Mouse (Mus musculus) heart, embryonic 15.5 days (tissue): ENCODE data around the gene Capzb. TPM values are rescaled to one million over a fixed set of nuclear protein-coding genes. Genes with fewer than 3 reads are reported as not detected.

Experiments
- ATAC-seq: fragments of 200-750 bp; cut with Nextera tagmentation; replicated peaks from 2 replicates; pipeline ENCODE4 v1.8.0; 2017; ENCODE audit warnings: low read depth, moderate TSS enrichment; ENCODE audit not compliant: insufficient number of reproducible peaks, insufficient read depth, low FRiP score
- H3K27ac ChIP-seq: fragments of 300-500 bp; sonication (generic); 2 replicates; pipeline ENCODE4 v1.5.1; 2015; ENCODE audit warnings: mild to moderate bottlenecking, inconsistent platforms
- H3K27me3 ChIP-seq: fragments of 300-500 bp; sonication (generic); 2 replicates; pipeline ENCODE4 v1.6.1; 2015; ENCODE audit warnings: inconsistent platforms
- H3K36me3 ChIP-seq: fragments of 300-500 bp; sonication (generic); 2 replicates; pipeline ENCODE4 v1.6.1; 2015; ENCODE audit warnings: mild to moderate bottlenecking, inconsistent platforms
- H3K4me1 ChIP-seq: fragments of 300-500 bp; sonication (generic); replicated peaks from 2 replicates; pipeline ENCODE4 v1.6.1; 2015; ENCODE audit warnings: inconsistent platforms
- H3K4me2 ChIP-seq: fragments of 300-500 bp; sonication (generic); 2 replicates; pipeline ENCODE4 v1.6.1; 2015; ENCODE audit warnings: inconsistent platforms, mild to moderate bottlenecking, moderate library complexity
- H3K4me3 ChIP-seq: fragments of 300-500 bp; sonication (generic); 2 replicates; pipeline ENCODE4 v1.5.1; 2015; ENCODE audit warnings: mild to moderate bottlenecking, inconsistent platforms
- H3K9ac ChIP-seq: fragments of 300-500 bp; sonication (generic); 2 replicates; pipeline ENCODE4 v1.6.1; 2015; ENCODE audit warnings: mild to moderate bottlenecking, inconsistent platforms
- H3K9me3 ChIP-seq: fragments of 300-500 bp; sonication (generic); replicated peaks from 2 replicates; pipeline ENCODE4 v1.6.1; 2016; ENCODE audit warnings: inconsistent platforms
- WGBS: fragments of 180-500 bp; shearing (Covaris S2); methylation state at CpG from one replicate; pipeline ENCODE4 v1.1.7; 2015; ENCODE audit warnings: mixed read lengths; 5-methylcytosine and 5-hydroxymethylcytosine counted together
- polyA plus RNA-seq: library from polyadenylated mRNA; unstranded; fragments of >200 nt; fragmentation: Nextera tagmentation; extraction: Ambion mirVana; gene quantifications from 2 replicates; pipeline ENCODE4 v1.2.1, GENCODE M21; 2015

Gene Capzb
- polyA plus RNA-seq, 1 experiment from 2014 or later: 363 TPM

DNA sequence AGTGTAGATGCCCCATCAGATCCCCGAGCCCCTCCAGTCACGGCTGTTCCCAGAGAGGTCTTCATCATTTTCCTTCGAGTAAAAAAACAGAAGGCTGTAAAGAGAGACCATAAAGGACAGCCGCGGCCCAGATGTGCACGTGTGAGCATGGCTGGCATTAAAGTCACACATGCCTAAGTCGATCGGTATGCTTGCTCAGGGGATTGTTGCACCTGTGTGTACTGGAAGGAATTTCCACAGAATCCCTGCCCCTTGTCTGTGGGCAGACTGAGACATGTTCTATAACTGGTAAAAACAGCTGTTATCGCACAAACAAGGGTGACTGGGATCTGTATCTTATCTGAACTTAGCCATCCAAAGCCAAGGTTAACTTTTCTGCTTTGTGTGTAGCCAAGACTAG lies 78.9 kb downstream of the Capzb start:
- Histone ChIP-seq H3K27ac (no peak overlapping the region), H3K27me3 (no peaks in the 10 kb centered on the region), H3K4me1 (peaks cover 20% of the 10 kb centered on the region), H3K4me3 (no peak overlapping the region), H3K9ac (no peak overlapping the region), H3K4me2 (no peak overlapping the region), H3K36me3 (peaks cover 9% of the 10 kb centered on the region; the same call in 1 of the 2 replicates), H3K9me3 (no peaks in the 10 kb centered on the region)
- WGBS: 81% methylated on average over 9 of the region's 9 CpGs
- no peak for ATAC-seq

DNA sequence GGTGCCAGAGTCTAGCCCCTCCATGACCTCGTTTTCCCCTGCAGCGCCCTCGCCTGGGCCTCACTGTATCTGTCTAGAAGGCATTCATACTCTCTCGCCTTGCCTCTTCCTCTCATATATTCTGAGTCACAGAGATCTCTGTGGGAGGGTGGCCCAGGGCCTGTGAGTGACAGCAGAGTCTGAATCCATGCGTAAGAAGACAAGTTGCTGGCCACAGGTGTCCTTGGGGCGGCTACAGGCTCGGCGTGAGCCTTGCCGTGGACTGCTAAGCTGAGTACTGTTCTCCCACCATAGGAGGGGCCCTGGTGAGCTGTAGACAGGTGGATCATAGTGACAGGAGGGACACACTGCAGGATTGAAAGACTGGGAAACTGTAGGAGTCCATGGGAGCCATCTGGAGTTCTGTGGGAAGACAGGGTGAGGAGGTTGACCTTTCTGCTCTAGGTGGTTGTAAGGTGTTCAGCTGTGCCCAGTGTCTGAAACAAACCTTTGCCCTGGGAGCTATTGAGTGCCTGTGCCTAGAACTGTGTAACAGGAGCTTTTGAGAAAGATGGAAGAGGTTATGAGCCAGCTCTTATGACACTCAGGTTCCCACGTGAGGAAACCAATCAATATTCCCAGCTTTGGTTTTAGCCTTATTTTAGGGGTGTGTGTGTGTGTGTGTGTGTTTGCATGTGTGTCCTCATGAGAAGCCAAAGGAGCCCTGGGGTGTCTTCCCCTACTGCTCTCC lies 80.4 kb downstream of the Capzb start:
- H3K9ac ChIP-seq: no peak overlapping the region
- H3K36me3 ChIP-seq: peaks cover 9% of the 10 kb centered on the region; the same call in 1 of the 2 replicates
- H3K4me3 ChIP-seq: no peak overlapping the region

DNA sequence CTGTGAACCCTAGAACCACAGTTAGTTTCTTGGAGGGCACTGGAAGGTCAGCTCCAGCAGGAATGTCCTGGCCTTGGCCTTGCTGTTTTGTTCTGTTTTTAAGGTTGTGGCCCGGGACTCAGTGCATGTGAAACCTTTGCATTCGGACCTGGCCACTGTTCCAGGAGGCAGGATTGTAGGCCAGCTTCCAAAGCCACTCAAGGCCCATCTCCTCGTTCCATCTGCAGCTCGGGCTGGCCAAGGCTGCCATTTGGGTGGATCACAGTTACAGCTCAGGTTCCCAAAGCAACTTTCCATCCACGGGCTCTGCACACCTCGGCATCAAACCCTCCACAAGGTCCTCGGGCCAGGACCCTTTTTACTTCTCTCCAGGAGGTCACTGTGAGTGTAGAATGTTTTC lies 81.9 kb downstream of the Capzb start:
- Histone ChIP-seq H3K27ac (no peak overlapping the region), H3K36me3 (peaks cover 9% of the 10 kb centered on the region; the same call in 1 of the 2 replicates), H3K4me3 (no peak overlapping the region), H3K4me1 (peaks cover 16% of the 10 kb centered on the region; the same call in 1 of the 2 replicates), H3K4me2 (no peak overlapping the region), H3K9ac (no peak overlapping the region), H3K27me3 (no peaks in the 10 kb centered on the region), H3K9me3 (no peaks in the 10 kb centered on the region)
- ATAC-seq: no peak
- WGBS: 84% methylated on average over 7 of the region's 7 CpGs

More for the DNA sequence above, 80.4 kb downstream of the Capzb start:
- WGBS: 87% methylated on average over 10 of the region's 10 CpGs
- ATAC-seq: no peak
- H3K27me3 ChIP-seq: no peaks in the 10 kb centered on the region
- H3K4me2 ChIP-seq: no peak overlapping the region
- H3K4me1 ChIP-seq: peaks cover 16% of the 10 kb centered on the region
- H3K9me3 ChIP-seq: no peaks in the 10 kb centered on the region
- no peak overlapping the region for H3K27ac ChIP-seq

DNA sequence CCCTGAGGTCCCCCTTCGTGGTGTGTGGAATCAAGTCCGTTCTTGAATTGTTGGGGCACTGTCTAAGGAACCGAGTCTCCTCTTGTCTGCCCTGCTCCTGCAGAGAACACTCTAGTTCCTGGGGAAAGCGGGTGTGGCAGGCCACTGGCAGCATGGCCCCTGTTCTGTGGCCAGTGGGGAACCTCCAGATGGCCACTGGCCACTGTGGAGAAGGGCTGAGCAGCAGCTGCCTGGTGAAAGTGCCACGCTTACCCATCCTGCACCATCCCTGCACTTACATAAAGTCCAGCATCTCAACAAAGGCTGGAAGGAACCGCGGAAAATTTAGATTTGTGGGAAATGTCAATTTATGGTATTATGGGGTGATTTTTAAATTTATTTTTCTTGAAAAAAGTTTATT lies 83.7 kb downstream of the Capzb start:
- Histone ChIP-seq H3K4me3 (no peak overlapping the region), H3K27ac (no peak overlapping the region), H3K36me3 (peaks cover 26% of the 10 kb centered on the region), H3K27me3 (no peaks in the 10 kb centered on the region), H3K9me3 (no peaks in the 10 kb centered on the region), H3K4me1 (peaks cover 15% of the 10 kb centered on the region; the same call in 1 of the 2 replicates), H3K4me2 (no peak overlapping the region), H3K9ac (no peak overlapping the region)
- ATAC-seq: no peak
- 84% methylated on average over 7 of the region's 7 CpGs for WGBS

DNA sequence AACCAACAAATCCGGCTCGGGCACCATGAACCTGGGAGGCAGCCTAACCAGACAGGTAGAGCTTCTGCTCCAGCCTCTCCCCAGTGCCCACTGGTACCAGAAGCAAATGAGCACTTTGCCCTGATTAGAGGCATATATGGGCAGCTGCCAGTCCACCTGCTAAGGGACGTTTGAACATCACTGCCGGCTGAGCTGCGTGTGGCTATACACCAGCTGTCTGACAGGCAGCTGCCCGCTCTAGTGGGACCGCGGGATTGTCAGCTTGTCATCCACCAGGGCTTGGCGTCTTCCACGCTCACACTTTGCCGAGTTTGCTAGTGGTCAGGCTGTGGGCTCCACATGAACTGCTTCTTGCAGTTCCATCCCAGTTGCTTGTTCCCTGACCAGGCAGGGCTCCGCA lies 87.8 kb downstream of the Capzb start:
- peaks cover 21% of the 10 kb centered on the region for H3K4me1 ChIP-seq
- H3K9ac ChIP-seq: no peak overlapping the region
- no peaks in the 10 kb centered on the region for H3K9me3 ChIP-seq
- H3K36me3 ChIP-seq: peaks cover 42% of the 10 kb centered on the region
- no peak for ATAC-seq
- 92% methylated on average over 12 of the region's 12 CpGs for WGBS
- no peak overlapping the region for H3K27ac ChIP-seq
- no peak overlapping the region for H3K4me3 ChIP-seq
- H3K27me3 ChIP-seq: no peaks in the 10 kb centered on the region
- H3K4me2 ChIP-seq: no peak overlapping the region

DNA sequence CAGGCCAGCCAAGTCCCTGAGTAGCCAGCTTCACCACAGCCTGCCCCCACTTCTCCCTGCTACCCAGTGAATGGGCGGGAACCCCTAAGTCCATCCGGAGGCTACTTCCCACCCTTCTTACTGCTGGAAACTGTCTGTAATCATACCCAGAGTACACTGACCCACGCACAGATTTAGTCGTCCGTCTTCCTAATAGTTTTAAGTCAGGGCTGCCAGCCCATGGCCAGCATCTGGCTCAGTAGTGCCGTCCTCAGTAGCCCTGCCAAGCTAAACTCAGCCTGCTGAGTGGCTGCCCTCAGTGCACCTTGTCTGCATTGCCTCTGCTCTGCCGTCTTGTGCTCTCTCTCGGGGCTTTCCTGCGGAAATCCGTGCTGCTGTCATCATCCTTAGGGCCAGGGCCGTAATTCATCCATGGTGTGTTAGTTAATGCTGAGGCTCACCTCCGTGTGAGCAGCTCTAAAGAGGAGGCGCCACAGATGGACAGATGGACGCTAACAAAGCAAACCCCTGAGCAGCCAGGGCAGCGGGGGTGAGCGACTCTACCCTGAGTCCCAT lies 89.2 kb downstream of the Capzb start:
- Histone ChIP-seq H3K4me3 (no peak overlapping the region), H3K36me3 (peaks cover 42% of the 10 kb centered on the region), H3K9me3 (no peaks in the 10 kb centered on the region), H3K27me3 (no peaks in the 10 kb centered on the region), H3K4me1 (peaks cover 31% of the 10 kb centered on the region), H3K27ac (no peak overlapping the region), H3K9ac (no peak overlapping the region), H3K4me2 (no peak overlapping the region)
- ATAC-seq: no peak
- 91% methylated on average over 16 of the region's 16 CpGs for WGBS

DNA sequence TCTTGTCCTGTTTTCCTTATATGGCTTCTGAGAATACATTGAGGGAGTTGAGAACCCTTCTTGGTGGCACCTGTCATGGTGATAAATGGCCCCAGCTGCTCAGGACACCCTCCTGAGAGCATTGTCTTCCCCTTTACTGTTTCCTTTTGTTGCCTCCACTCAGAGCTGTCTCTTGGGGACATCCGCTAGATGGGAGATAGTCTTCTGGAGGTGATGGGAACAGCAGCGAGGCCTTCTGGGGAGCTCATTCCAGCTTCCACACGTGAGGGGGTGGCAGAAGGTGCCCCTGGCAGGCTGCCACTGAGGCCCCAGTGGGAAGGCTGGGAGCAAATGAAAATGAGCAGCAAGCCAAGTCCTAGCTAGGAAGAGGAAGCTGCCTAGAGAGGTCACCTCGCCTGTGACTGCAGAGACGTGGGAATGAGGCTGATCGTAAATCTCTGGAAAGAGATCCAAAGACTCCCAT lies 90.3 kb downstream of the Capzb start:
- 0 out of 2 replicates have a peak overlapping the region, but pooled peaks have one; percentile 8 for H3K9ac ChIP-seq
- H3K27ac ChIP-seq: peak overlapping the region; percentile 37
- peaks cover 53% of the 10 kb centered on the region for H3K36me3 ChIP-seq
- no peak overlapping the region for H3K4me3 ChIP-seq
- ATAC-seq: no peak
- no peaks in the 10 kb centered on the region for H3K27me3 ChIP-seq
- peaks cover 35% of the 10 kb centered on the region for H3K4me1 ChIP-seq
- H3K9me3 ChIP-seq: no peaks in the 10 kb centered on the region
- no peak overlapping the region for H3K4me2 ChIP-seq
- WGBS: 31% methylated on average over 6 of the region's 6 CpGs

DNA sequence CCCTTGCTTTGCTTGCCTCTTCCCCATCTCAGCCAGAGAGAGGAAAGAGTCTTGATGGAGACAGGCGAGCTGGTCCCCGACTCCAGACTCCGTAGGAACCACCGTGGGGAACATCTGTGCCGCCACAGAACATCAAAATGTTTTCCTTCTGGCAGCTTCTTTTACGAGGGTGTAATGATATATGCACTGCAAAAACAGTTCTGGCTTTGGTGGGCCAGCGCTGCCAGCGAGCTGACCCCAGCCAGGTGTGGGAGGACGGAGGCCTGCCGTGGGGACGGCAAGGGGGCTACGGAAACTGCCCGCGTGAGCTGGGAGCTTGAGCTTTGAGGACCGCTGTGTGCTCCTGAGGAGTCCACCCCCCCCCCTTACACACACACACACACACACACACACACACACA lies 92.2 kb downstream of the Capzb start:
- Histone ChIP-seq H3K36me3 (peaks cover 70% of the 10 kb centered on the region), H3K27me3 (no peaks in the 10 kb centered on the region), H3K9me3 (no peaks in the 10 kb centered on the region), H3K9ac (no peak overlapping the region), H3K4me1 (peaks cover 35% of the 10 kb centered on the region), H3K27ac (no peak overlapping the region), H3K4me3 (no peak overlapping the region), H3K4me2 (no peak overlapping the region)
- 82% methylated on average over 15 of the region's 15 CpGs for whole genome bisulfite sequencing
- ATAC-seq: no peak

DNA sequence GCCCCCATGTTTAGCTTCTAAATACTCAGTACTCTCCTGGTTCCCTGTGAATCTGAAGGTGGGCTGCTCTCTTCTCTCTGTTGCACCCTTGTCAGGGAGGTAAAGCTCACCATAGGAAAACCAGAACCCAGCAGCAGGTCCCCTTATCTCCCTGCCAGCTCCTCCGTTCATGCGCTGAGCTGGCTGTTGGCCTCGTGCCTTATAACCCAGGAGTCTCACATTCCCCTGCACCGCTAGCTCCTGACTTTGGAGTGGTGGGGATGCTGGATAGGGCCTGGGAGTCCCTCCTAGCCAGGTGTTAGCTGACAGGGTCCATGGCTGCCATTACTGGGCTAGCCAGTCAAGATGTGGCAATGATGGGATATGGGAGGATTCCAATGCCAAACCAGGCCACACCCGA lies 93.5 kb downstream of the Capzb start:
- Histone ChIP-seq H3K9me3 (no peaks in the 10 kb centered on the region), H3K4me3 (no peak overlapping the region), H3K27me3 (no peaks in the 10 kb centered on the region), H3K4me2 (no peak overlapping the region), H3K27ac (peak overlapping the region; percentile 38; the same call in 1 of the 2 replicates), H3K9ac (no peak overlapping the region), H3K4me1 (peaks cover 35% of the 10 kb centered on the region), H3K36me3 (peaks cover 70% of the 10 kb centered on the region)
- ATAC-seq: 0 out of 2 replicates have a peak, but pooled peaks have one; percentile 21
- WGBS: 44% methylated on average over 5 of the region's 5 CpGs

DNA sequence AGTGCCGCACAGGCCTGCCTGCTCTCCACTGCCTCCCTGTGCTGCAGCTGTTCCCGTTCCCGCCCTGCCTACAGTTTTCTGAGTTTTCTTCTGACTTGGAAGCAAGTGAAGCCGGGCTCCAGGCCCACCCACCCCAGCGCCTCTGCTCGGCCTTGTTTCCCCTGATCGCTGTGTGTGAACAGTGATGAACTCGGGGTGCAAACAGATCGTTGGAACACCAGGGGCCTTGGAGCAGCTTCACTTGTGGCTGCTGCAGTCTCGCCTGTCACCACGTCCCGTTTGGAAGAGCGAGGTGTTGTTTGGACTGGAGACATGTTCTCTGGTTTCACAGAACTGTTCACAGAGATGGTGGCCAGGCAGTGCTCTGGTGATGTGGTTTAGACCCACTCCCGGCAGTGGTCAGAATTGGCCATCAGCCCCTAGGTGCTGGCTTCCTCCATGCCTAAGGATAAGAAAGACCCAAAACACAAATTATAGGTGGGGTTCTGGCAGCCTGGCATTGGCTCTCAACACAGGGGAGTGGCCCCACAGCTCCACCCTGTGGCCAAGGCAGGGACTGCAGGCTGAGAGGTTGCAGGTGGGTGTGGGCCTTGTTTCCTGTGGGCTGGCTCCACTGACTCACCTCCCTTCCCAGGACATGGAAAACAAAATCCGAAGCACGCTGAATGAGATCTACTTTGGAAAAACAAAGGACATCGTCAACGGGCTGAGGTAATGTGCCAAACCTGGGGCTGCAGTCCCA lies 94.6 kb downstream of the Capzb start:
- Histone ChIP-seq H3K4me3 (no peak overlapping the region), H3K9ac (no peak overlapping the region), H3K27ac (peak overlapping the region; percentile 13), H3K9me3 (no peaks in the 10 kb centered on the region), H3K4me1 (peaks cover 35% of the 10 kb centered on the region), H3K27me3 (no peaks in the 10 kb centered on the region), H3K4me2 (no peak overlapping the region), H3K36me3 (peaks cover 68% of the 10 kb centered on the region)
- ATAC-seq: no peak
- WGBS: 68% methylated on average over 18 of the region's 18 CpGs

DNA sequence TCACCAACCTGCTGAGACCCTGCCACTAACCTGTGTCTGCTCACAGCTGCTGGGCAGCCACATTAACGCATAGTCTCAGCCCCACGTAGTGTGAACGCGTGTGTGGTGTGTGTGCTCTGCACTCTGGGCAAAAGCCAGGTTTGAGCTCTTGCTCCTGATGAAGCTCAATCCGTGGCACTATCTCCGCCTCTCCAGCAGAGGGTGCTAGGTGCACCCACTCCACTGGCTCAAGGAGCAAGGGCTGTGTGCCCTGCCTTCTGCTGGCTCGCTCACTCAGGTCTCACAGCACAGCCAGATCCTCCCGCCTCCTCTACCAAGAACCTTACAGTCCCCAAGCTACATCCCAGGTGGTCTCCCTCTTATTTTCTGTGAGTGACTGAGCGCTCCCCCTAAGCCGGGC lies 96.3 kb downstream of the Capzb start:
- Histone ChIP-seq H3K27me3 (no peaks in the 10 kb centered on the region), H3K4me3 (no peak overlapping the region), H3K9me3 (no peaks in the 10 kb centered on the region), H3K9ac (no peak overlapping the region), H3K27ac (no peak overlapping the region), H3K36me3 (peaks cover 52% of the 10 kb centered on the region; the same call in 1 of the 2 replicates), H3K4me2 (no peak overlapping the region), H3K4me1 (peaks cover 22% of the 10 kb centered on the region)
- WGBS: 70% methylated on average over 10 of the region's 10 CpGs
- ATAC-seq: no peak; the same call in 1 of the 2 replicates
